Mouse (Mus musculus) CH12.LX (cell line): ENCODE measurements around the gene Gm20388. TPM values are rescaled to one million over a fixed set of nuclear protein-coding genes. Genes with fewer than 3 reads are reported as not detected.

Experiments
- DNase-seq: peaks from one replicate; pipeline ENCODE4 v3.0.0-alpha.2; 2013; ENCODE audit errors: extremely low read depth
- H3K27ac ChIP-seq: 2 replicates; pipeline ENCODE4 v1.5.1; 2012; ENCODE audit warnings: low read depth, mild to moderate bottlenecking, control low read depth, moderate library complexity; ENCODE audit not compliant: insufficient read depth
- H3K27me3 ChIP-seq: replicated peaks from 2 replicates; pipeline ENCODE3; 2012; ENCODE audit warnings: inconsistent platforms
- H3K36me3 ChIP-seq, 2 experiments: replicated peaks in 1 of 2; 2 replicates each; pipeline versions ENCODE3 to v1.6.1; 2012; ENCODE audit warnings: inconsistent platforms in 1 of 2, low read length in 1 of 2, mild to moderate bottlenecking in 1 of 2, mixed read lengths in 1 of 2, moderate library complexity in 1 of 2; ENCODE audit not compliant: control insufficient read depth in 1 of 2, insufficient read depth in 1 of 2
- H3K4me1 ChIP-seq, 2 experiments: 2 replicates each; pipeline ENCODE4 v1.6.1; 2012; ENCODE audit warnings: inconsistent platforms in 1 of 2, moderate library complexity in 1 of 2; ENCODE audit not compliant: insufficient read depth in 2 of 2, control insufficient read depth in 1 of 2
- H3K4me2 ChIP-seq: 2 replicates; pipeline ENCODE4 v1.6.1; 2012; ENCODE audit warnings: low read depth, mild to moderate bottlenecking, control low read depth; ENCODE audit not compliant: poor library complexity, insufficient read depth, severe bottlenecking
- H3K4me3 ChIP-seq, 3 experiments: fragments of 150-350 bp in 1 of 3; sonication (generic) in 1 of 3; replicated peaks in 1 of 3; 2 replicates each; pipeline versions ENCODE3 to v1.5.1; 2011 to 2012; ENCODE audit warnings: low read depth in 2 of 3, low read length in 2 of 3, mild to moderate bottlenecking in 2 of 3, moderate library complexity in 2 of 3, control low read depth in 1 of 3, improper control_type of control experiment in 1 of 3, inconsistent platforms in 1 of 3, mixed read lengths in 1 of 3; ENCODE audit not compliant: poor library complexity in 1 of 3
- H3K79me2 ChIP-seq: replicated peaks from 2 replicates; pipeline ENCODE4 v1.6.1; 2012; ENCODE audit warnings: mild to moderate bottlenecking, moderate library complexity; ENCODE audit not compliant: control insufficient read depth, poor library complexity, insufficient read depth, severe bottlenecking; ENCODE audit errors: extremely low read depth
- H3K9ac ChIP-seq: 2 replicates; pipeline ENCODE4 v1.6.1; 2012; ENCODE audit warnings: low read depth, mild to moderate bottlenecking, control low read depth, moderate library complexity; ENCODE audit not compliant: insufficient read depth
- H3K9me3 ChIP-seq: replicated peaks from 2 replicates; pipeline ENCODE3; 2012; ENCODE audit warnings: low read length, inconsistent platforms, mixed read lengths
- BHLHE40 ChIP-seq: IDR thresholded peaks from 2 replicates; pipeline ENCODE4 v1.6.1; 2011; ENCODE audit warnings: mild to moderate bottlenecking, low read depth, low read length, improper control_type of control experiment
- CHD1 ChIP-seq: IDR thresholded peaks from 2 replicates; pipeline ENCODE4 v1.6.1; 2012; ENCODE audit warnings: low read depth, low read length, improper control_type of control experiment, inconsistent platforms
- CHD2 ChIP-seq: IDR thresholded peaks from 2 replicates; pipeline ENCODE4 v1.6.1; 2011; ENCODE audit warnings: low read length, improper control_type of control experiment
- E2F4 ChIP-seq: IDR thresholded peaks from 2 replicates; pipeline ENCODE4 v1.6.1; 2011; ENCODE audit warnings: low read depth, low read length, improper control_type of control experiment; ENCODE audit not compliant: insufficient replicate concordance
- ELF1 ChIP-seq: IDR thresholded peaks from 2 replicates; pipeline ENCODE4 v1.6.1; 2014; ENCODE audit warnings: low read depth, mild to moderate bottlenecking, inconsistent platforms, low read length, improper control_type of control experiment
- EP300 ChIP-seq: IDR thresholded peaks from 2 replicates; pipeline ENCODE4 v1.6.1; 2011; ENCODE audit warnings: low read length, improper control_type of control experiment
- ETS1 ChIP-seq: conservative IDR thresholded peaks from 2 replicates; pipeline ENCODE4 v1.6.1; 2012; ENCODE audit warnings: low read depth, mild to moderate bottlenecking, inconsistent platforms, low read length, improper control_type of control experiment, moderate library complexity
- GABPA ChIP-seq: IDR thresholded peaks from 2 replicates; pipeline ENCODE4 v1.6.1; 2012; ENCODE audit warnings: low read depth, low read length, improper control_type of control experiment, inconsistent platforms; ENCODE audit not compliant: insufficient replicate concordance
- HCFC1 ChIP-seq: IDR thresholded peaks from 2 replicates; pipeline ENCODE4 v1.6.1; 2012; ENCODE audit warnings: low read depth, mild to moderate bottlenecking, inconsistent platforms, low read length, improper control_type of control experiment
- JUND ChIP-seq: conservative IDR thresholded peaks from 2 replicates; pipeline ENCODE4 v1.6.1; 2011; ENCODE audit warnings: low read depth, low read length, improper control_type of control experiment
- KAT2A ChIP-seq: IDR thresholded peaks from 2 replicates; pipeline ENCODE4 v1.6.1; 2012; ENCODE audit warnings: low read length, improper control_type of control experiment, inconsistent platforms; ENCODE audit not compliant: insufficient replicate concordance
- MAZ ChIP-seq: IDR thresholded peaks from 2 replicates; pipeline ENCODE4 v1.6.1; 2012; ENCODE audit warnings: low read depth, mild to moderate bottlenecking, inconsistent platforms, low read length, improper control_type of control experiment, moderate library complexity
- MEF2A ChIP-seq: IDR thresholded peaks from 2 replicates; pipeline ENCODE4 v1.6.1; 2014; ENCODE audit warnings: low read depth, mild to moderate bottlenecking, inconsistent platforms, low read length, improper control_type of control experiment, borderline replicate concordance
- MXI1 ChIP-seq: IDR thresholded peaks from 2 replicates; pipeline ENCODE4 v1.6.1; 2011; ENCODE audit warnings: mild to moderate bottlenecking, low read depth, low read length, improper control_type of control experiment
- NELFE ChIP-seq: IDR thresholded peaks from 2 replicates; pipeline ENCODE4 v1.6.1; 2011; ENCODE audit warnings: low read depth, low read length, improper control_type of control experiment
- NRF1 ChIP-seq: IDR thresholded peaks from 2 replicates; pipeline ENCODE4 v1.6.1; 2014; ENCODE audit warnings: low read depth, mild to moderate bottlenecking, inconsistent platforms, low read length, improper control_type of control experiment, moderate library complexity
- PAX5 ChIP-seq: IDR thresholded peaks from 2 replicates; pipeline ENCODE4 v1.6.1; 2012; ENCODE audit warnings: low read length, inconsistent platforms, mixed read lengths
- POLR2AphosphoS2 ChIP-seq: IDR thresholded peaks from 2 replicates; pipeline ENCODE4 v1.6.1; 2011; ENCODE audit warnings: low read depth, low read length, improper control_type of control experiment
- RAD21 ChIP-seq: IDR thresholded peaks from 2 replicates; pipeline ENCODE4 v1.6.1; 2011; ENCODE audit warnings: low read depth, mild to moderate bottlenecking, low read length, improper control_type of control experiment, moderate library complexity
- RCOR1 ChIP-seq: conservative IDR thresholded peaks from 2 replicates; pipeline ENCODE4 v1.6.1; 2012; ENCODE audit warnings: low read depth, mild to moderate bottlenecking, inconsistent platforms, low read length, improper control_type of control experiment
- UBTF ChIP-seq: IDR thresholded peaks from 2 replicates; pipeline ENCODE4 v1.6.1; 2012; ENCODE audit warnings: low read depth, mild to moderate bottlenecking, inconsistent platforms, low read length, improper control_type of control experiment, moderate library complexity
- USF2 ChIP-seq: conservative IDR thresholded peaks from 2 replicates; pipeline ENCODE4 v1.6.1; 2011; ENCODE audit warnings: low read depth, low read length, improper control_type of control experiment
- ZC3H11A ChIP-seq: IDR thresholded peaks from 2 replicates; pipeline ENCODE4 v1.6.1; 2012; ENCODE audit warnings: low read depth, mild to moderate bottlenecking, inconsistent platforms, low read length, improper control_type of control experiment
- ZNF384 ChIP-seq: IDR thresholded peaks from 2 replicates; pipeline ENCODE4 v1.6.1; 2012; ENCODE audit warnings: low read depth, low read length, improper control_type of control experiment, inconsistent platforms
- dilution Hi-C: fragments of 300-500 bp; cut with MboI; formaldehyde crosslinking; loops from 2 replicates; pipeline ENCODE4 v1.14.3; 2020; ENCODE audit warnings: low sequenced_read_pairs; ENCODE audit not compliant: extremely low pct_unique_long_range_greater_than_20kb, extremely low pct_ligation_motif_present
- in situ Hi-C: fragments of 300-500 bp; cut with MboI; formaldehyde crosslinking; loops from 3 replicates; pipeline ENCODE4 v1.14.3; 2019; ENCODE audit warnings: low sequenced_read_pairs, low pct_ligation_motif_present, low pct_unique_long_range_greater_than_20kb, mixed read lengths
- polyA plus RNA-seq: library from polyadenylated mRNA; unstranded; fragments of >175 nt; gene quantifications from 2 replicates; pipeline ENCODE4 v1.2.1, GENCODE M21; 2012; ENCODE audit warnings: low read depth; ENCODE audit not compliant: insufficient read length
- total RNA-seq, 2 experiments: library from RNA; depleted of rRNA; stranded (reverse); fragments of 300-350 nt in 1 of 2; fragments of >200 nt in 1 of 2; gene quantifications; 2 replicates each; pipeline ENCODE4 v1.2.3; 2012 to 2014

Gene Gm20388
- total and polyA plus RNA-seq, 3 experiments = 14.8 to 26.3 (median 22.2) TPM

- H3K36me3 ChIP-seq = peaks cover 2 to 23% of the 10 kb centered on the region in 2 experiments
- in situ Hi-C loops = no loop called here
- dilution Hi-C loops = no loop called here
- no peak for TF ChIP-seq MAZ
- TF ChIP-seq RAD21 = no peak
- no peak for TF ChIP-seq E2F4
- no peak for TF ChIP-seq HCFC1
- no peak for TF ChIP-seq NRF1
- no peak for TF ChIP-seq NELFE
- no peak for TF ChIP-seq CHD2
- TF ChIP-seq MXI1 = no peak
- no peak for TF ChIP-seq UBTF
- H3K27me3 ChIP-seq = peaks cover 16% of the 10 kb centered on the region
- H3K9me3 ChIP-seq = no peaks in the 10 kb centered on the region
- DNase-seq = no peak
- no peak within 1 kb of the TSS for H3K27ac ChIP-seq
- H3K4me3 ChIP-seq = no peak within 1 kb of the TSS
- H3K9ac ChIP-seq = no peak within 1 kb of the TSS
- H3K4me2 ChIP-seq = no peak within 1 kb of the TSS
- no peaks in the 10 kb centered on the region for H3K79me2 ChIP-seq
- no peaks in the 10 kb centered on the region for H3K4me1 ChIP-seq
Observed at GRCm38 (mm10) chr8:123894502-123895097, 3984.0 kb downstream of the Gm20388 start, which contains the start of gene Acta1. Acta1 (minus strand) TSS chr8:123894751.

GRCm38 (mm10) chr8:123895230-123895629, 3984.6 kb downstream of the Gm20388 start:
- no peaks in the 10 kb centered on the region for H3K79me2 ChIP-seq
- DNase-seq = no peak
- H3K9ac ChIP-seq = no peak overlapping the region
- no peak overlapping the region for H3K27ac ChIP-seq
- no peaks in the 10 kb centered on the region for H3K9me3 ChIP-seq
- peaks cover 4 to 27% of the 10 kb centered on the region in 2 experiments for H3K36me3 ChIP-seq
- TF ChIP-seq PAX5 (no peak), CHD2 (no peak), ZC3H11A (no peak), NELFE (no peak), ELF1 (no peak), E2F4 (no peak), HCFC1 (no peak), MXI1 (no peak), ETS1 (no peak), POLR2AphosphoS2 (no peak), RCOR1 (no peak), KAT2A (no peak), CHD1 (no peak), JUND (no peak), ZNF384 (no peak), BHLHE40 (no peak), GABPA (no peak), MEF2A (no peak), EP300 (no peak), USF2 (no peak)
- in situ Hi-C loops = no loop called here
- no peak overlapping the region for H3K4me2 ChIP-seq
- dilution Hi-C loops = no loop called here
- H3K4me3 ChIP-seq = no peak overlapping the region
- H3K27me3 ChIP-seq = peaks cover 10% of the 10 kb centered on the region
- H3K4me1 ChIP-seq = no peaks in the 10 kb centered on the region
